Mouse (Mus musculus): ENCODE data around the gene Junb. TPM values are rescaled to one million over a fixed set of nuclear protein-coding genes. Genes with fewer than 3 reads are reported as not detected.

Gene Junb
- 5,448 TPM for polyA plus RNA-seq (2017; shearing (Covaris generic))

DNA sequence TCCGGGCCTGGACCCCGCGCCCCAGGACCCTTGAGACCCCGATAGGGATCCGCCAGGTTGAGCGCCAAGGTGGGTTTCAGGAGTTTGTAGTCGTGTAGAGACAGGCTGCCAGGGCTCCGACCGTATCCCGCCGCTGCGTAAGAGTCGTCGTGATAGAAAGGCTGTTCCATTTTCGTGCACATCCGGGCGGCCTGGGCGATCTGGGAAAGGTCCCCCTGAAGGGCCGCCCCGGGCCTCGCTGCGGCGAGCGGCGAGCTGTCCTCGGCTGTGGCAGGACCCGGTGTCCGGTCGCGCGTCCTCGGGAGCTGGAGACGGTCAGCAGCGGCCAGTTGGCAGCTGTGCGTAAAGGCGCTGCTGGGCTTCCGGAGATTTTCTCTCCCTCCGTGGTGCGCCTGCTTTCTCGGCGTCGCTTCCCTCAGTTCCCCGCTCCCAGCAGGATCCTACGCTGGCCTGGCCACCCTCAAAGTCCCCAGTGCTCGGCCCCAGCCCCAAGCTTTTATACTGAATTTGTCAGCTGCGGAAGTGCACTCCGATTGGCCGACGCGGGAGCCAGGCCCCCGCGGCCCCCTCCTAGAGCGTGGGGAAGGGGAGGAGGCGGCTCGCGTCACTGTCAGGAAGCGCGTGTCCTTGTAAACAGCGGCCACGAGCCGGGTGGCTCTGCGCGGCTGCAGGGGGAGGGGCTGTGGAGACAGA lies at the start of gene Junb:
Junb (minus strand) TSS at position 471 of the 693 bp plus-strand sequence.

DNA sequence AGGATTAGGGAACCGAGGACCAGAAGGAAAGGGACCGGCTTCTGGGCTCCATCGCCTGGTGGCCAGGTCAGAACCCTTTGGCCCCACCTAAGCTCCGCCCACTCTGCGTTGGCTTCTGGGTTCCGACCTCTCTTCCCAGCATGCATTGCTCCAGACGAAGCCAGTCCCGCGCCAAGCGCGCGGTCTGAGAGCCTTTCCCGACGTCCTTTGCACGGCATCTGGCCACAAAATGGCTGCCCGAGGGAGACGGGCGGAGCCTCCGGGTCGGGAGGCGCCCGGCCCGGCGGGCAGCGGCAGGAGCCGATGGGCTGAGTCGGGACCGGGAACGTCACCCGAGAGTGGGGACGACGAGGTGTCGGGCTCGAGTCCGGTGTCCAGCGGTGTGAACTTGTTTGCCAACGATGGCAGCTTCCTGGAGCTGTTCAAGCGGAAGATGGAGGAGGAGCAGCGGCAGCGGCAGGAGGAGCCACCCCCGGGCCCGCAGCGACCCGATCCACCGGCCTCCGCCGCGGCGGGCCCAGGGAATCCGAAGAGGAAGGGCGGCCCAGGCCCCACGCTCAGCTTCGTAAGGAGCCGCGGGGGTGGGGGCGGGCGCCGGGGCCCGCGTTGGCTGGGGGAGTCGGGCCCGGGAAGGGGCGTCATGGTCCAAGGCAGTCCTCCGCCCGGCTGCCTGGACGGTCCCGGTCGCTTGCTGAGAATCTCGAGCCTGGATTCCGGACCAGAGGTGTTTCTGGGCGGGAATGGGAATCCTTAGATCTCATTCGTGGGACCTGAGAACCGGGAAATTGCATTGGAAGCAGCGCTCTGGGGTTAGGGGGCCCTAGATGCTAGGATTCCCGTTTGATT lies 48.4 kb upstream of the Junb start, which contains the start of gene Trir:
Trir (plus strand) TSS at position 154 of the 846 bp plus-strand sequence.

GRCm38 (mm10) chr8:85025098-85025932 lies 46.8 kb upstream of the Junb start, which contains the start of gene Asna1:
Gene Asna1, minus strand, starts transcription at chr8:85025281.

GRCm38 (mm10) chr8:85014431-85014830 lies 35.9 kb upstream of the Junb start, which contains the start of gene Best2:
Gene Best2, minus strand, starts transcription at chr8:85014531.

GRCm38 (mm10) chr8:84990349-84990748 lies 11.8 kb upstream of the Junb start, which contains the start of gene Hook2:
Gene Hook2, plus strand, starts transcription at chr8:84990603.

DNA sequence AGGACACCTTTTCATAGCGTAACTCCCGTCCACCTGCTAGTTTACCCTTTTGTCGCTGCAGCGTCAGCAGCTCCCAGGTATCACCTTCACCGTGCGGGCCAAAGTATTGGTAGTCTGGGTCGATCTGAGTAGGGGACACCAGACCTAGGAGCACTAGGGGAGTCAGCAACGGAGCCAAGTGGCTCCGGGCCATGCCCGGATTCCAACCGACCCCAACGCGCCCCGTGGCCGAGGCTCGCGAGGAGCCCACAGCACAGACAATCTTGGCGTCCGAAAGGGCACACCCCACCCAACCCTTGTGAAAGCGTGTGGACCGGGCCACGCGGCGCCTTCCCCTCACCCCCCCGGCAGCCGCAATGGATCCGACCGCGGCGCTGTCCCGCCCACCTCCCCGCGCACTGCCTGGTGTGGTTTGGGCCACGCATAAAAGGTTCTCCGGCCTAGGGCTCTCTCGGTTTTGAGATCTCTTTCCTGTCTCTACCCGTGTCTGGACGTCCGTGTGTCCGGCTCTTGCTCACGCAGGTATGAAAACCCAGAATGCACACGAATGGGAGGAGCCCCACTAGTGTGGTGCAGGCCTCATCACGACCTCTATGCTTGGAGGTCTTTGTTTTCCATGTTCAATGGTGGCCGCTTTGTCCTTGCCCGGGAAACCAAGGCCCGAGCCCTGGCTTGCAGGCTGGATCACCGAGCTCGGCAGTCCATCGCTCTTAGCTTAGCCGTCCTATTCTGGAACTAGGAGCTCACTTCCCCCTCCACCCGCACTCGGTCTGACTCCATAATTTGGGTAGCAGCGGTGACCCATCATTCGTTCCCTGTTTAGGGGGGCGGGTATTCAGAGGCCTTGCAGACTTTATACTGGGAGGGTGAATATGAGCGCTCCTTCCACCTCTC lies 9.0 kb downstream of the Junb start, which contains the start of the genes Gm49661, Prdx2 and Rnaseh2a:
Gm49661 (minus strand) TSS at position 193 of the 894 bp plus-strand sequence.
Prdx2 (plus strand) TSS at position 347 of the 894 bp plus-strand sequence.
Rnaseh2a (minus strand) TSS at position 527 of the 894 bp plus-strand sequence.

GRCm38 (mm10) chr8:84946528-84947240 lies 31.8 kb downstream of the Junb start, which contains the start of gene Rtbdn:
Gene Rtbdn, plus strand, starts transcription at chr8:84946991.

DNA sequence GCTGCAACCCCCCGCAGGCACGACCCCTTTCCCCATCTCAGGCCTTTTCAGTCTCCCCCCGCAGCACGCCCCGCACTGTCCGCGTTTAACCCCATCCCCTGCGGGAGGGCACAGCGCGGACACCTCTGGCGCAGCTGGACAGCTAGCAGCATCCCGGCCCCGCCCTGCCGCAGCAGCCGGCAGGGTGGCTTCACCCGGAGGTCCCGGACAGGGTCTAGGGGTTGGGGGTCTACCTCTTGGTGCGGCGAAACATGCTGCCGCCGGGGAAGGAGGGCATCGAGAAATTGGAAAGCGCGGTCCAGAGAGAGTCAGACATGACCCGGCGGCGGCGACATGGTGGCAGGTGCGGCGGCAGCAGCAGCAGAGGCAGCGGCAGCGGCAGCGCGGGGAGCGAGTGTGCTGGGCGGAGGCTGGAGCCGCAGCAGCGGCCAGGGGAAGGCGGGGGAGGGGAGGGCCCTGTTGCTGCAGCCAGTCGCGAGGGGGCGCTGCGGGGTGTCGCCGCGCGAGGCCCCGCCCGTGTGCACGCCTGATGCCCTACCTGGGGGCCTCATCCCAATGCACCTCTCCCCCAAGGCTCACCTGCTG lies 41.5 kb downstream of the Junb start, which contains the start of gene Mast1:
Mast1 (minus strand) TSS at position 398 of the 585 bp plus-strand sequence.

Other genes with a start within 250 kb of the Junb start
- 6.2 TPM for gene Nfix, start 178.4 kb downstream of the Junb start, polyA plus RNA-seq (2017; shearing (Covaris generic))
- 2.1 TPM for gene Dand5, start 155.9 kb downstream of the Junb start, polyA plus RNA-seq (2017; shearing (Covaris generic))
- gene Gadd45gip1, start 147.2 kb downstream of the Junb start, polyA plus RNA-seq (2017; shearing (Covaris generic)), result 23.3 TPM
- 132 TPM for gene Rad23a, start 138.1 kb downstream of the Junb start, polyA plus RNA-seq (2017; shearing (Covaris generic))
- 572 TPM for gene Calr, start 131.8 kb downstream of the Junb start, polyA plus RNA-seq (2017; shearing (Covaris generic))
- gene Farsa, start 121.7 kb downstream of the Junb start, polyA plus RNA-seq (2017; shearing (Covaris generic)), result 70.0 TPM
- 4.4 TPM for gene Syce2, start 106.6 kb downstream of the Junb start, polyA plus RNA-seq (2017; shearing (Covaris generic))
- gene Gcdh, start 84.8 kb downstream of the Junb start, polyA plus RNA-seq (2017; shearing (Covaris generic)), result 18.6 TPM
- not detected for gene Klf1, start 76.8 kb downstream of the Junb start, polyA plus RNA-seq (2017; shearing (Covaris generic))
- gene Dnase2a, start 70.2 kb downstream of the Junb start, polyA plus RNA-seq (2017; shearing (Covaris generic)), result 7.4 TPM
- 0.50 TPM for gene Mast1, start 41.4 kb downstream of the Junb start, polyA plus RNA-seq (2017; shearing (Covaris generic))
- not detected for gene Rtbdn, start 31.7 kb downstream of the Junb start, polyA plus RNA-seq (2017; shearing (Covaris generic))
- not detected for gene Gm49661, start 9.3 kb downstream of the Junb start, polyA plus RNA-seq (2017; shearing (Covaris generic))
- 100 TPM for gene Prdx2, start 9.1 kb downstream of the Junb start, polyA plus RNA-seq (2017; shearing (Covaris generic))
- 47.0 TPM for gene Rnaseh2a, start 9.0 kb downstream of the Junb start, polyA plus RNA-seq (2017; shearing (Covaris generic))
- 17.0 TPM for gene Hook2, start 11.9 kb upstream of the Junb start, polyA plus RNA-seq (2017; shearing (Covaris generic))
- gene Best2, start 35.8 kb upstream of the Junb start, polyA plus RNA-seq (2017; shearing (Covaris generic)), result not detected
- 27.0 TPM for gene Asna1, start 46.6 kb upstream of the Junb start, polyA plus RNA-seq (2017; shearing (Covaris generic))
- 176 TPM for gene Trir, start 48.1 kb upstream of the Junb start, polyA plus RNA-seq (2017; shearing (Covaris generic))
- 27.4 TPM for gene Tnpo2, start 58.2 kb upstream of the Junb start, polyA plus RNA-seq (2017; shearing (Covaris generic))
- 4.4 TPM for gene Fbxw9, start 81.3 kb upstream of the Junb start, polyA plus RNA-seq (2017; shearing (Covaris generic))
- not detected for gene Gm5741, start 89.3 kb upstream of the Junb start, polyA plus RNA-seq (2017; shearing (Covaris generic))
- 89.9 TPM for gene Dhps, start 93.0 kb upstream of the Junb start, polyA plus RNA-seq (2017; shearing (Covaris generic))
- 122 TPM for gene Wdr83os, start 102.0 kb upstream of the Junb start, polyA plus RNA-seq (2017; shearing (Covaris generic))
- 14.5 TPM for gene Wdr83, start 102.6 kb upstream of the Junb start, polyA plus RNA-seq (2017; shearing (Covaris generic))
- 100 TPM for gene Man2b1, start 104.6 kb upstream of the Junb start, polyA plus RNA-seq (2017; shearing (Covaris generic))
- not detected for gene Zfp791, start 144.4 kb upstream of the Junb start, polyA plus RNA-seq (2017; shearing (Covaris generic))
- gene Cks1brt, start 173.2 kb upstream of the Junb start, polyA plus RNA-seq (2017; shearing (Covaris generic)), result 0.27 TPM
- not detected for gene Olfr371, start 247.3 kb upstream of the Junb start, polyA plus RNA-seq (2017; shearing (Covaris generic))

All from effector memory CD4-positive, alpha-beta T cell, adult 7 months (primary cell).